Mouse (Mus musculus): Measurements from ENCODE around the gene Babam2.
"Not testable (repeated sequence)": the region's sequence is repeated elsewhere in the genome, so short reads cannot be mapped to it uniquely, and the experiment has no call there.

Babam2 gene

GRCm38 (mm10) chr5:31771921-31772320 is 74.4 kb downstream of the Babam2 start:
- in situ Hi-C loops (cut with MboI; ENCODE audit: low sequenced_read_pairs) = no loop called here

GRCm38 (mm10) chr5:31774976-31775375 is 77.5 kb downstream of the Babam2 start:
- in situ Hi-C loops (cut with MboI; ENCODE audit: low sequenced_read_pairs) = no loop called here

- in situ Hi-C loops (cut with MboI; ENCODE audit: low sequenced_read_pairs) = no loop called here
These were observed 84.1 kb downstream of the Babam2 start for GRCm38 (mm10) chr5:31781624-31782023.

GRCm38 (mm10) chr5:31787201-31787600 is 89.7 kb downstream of the Babam2 start:
- in situ Hi-C loops (cut with MboI; ENCODE audit: low sequenced_read_pairs) = no loop called here

GRCm38 (mm10) chr5:31787622-31788021 is 90.1 kb downstream of the Babam2 start:
- in situ Hi-C loops (cut with MboI; ENCODE audit: low sequenced_read_pairs) = no loop called here

- in situ Hi-C loops (cut with MboI; ENCODE audit: low sequenced_read_pairs) = no loop called here
These were observed 94.9 kb downstream of the Babam2 start for GRCm38 (mm10) chr5:31792338-31792737.

- in situ Hi-C loops (cut with MboI; ENCODE audit: low sequenced_read_pairs) = no loop called here
These were observed 95.4 kb downstream of the Babam2 start for GRCm38 (mm10) chr5:31792863-31793262.

GRCm38 (mm10) chr5:31795414-31795813 is 97.9 kb downstream of the Babam2 start:
- in situ Hi-C loops (cut with MboI; ENCODE audit: low sequenced_read_pairs) = no loop called here

- in situ Hi-C loops (cut with MboI; ENCODE audit: low sequenced_read_pairs) = no loop called here
These were observed 99.5 kb downstream of the Babam2 start for GRCm38 (mm10) chr5:31796979-31797378.

GRCm38 (mm10) chr5:31804211-31804610 is 106.7 kb downstream of the Babam2 start:
- in situ Hi-C loops (cut with MboI; ENCODE audit: low sequenced_read_pairs) = not testable (repeated sequence)

- in situ Hi-C loops (cut with MboI; ENCODE audit: low sequenced_read_pairs) = no loop called here
These were observed 107.3 kb downstream of the Babam2 start for GRCm38 (mm10) chr5:31804751-31805150.

- in situ Hi-C loops (cut with MboI; ENCODE audit: low sequenced_read_pairs) = no loop called here
These were observed 109.8 kb downstream of the Babam2 start for GRCm38 (mm10) chr5:31807312-31807711.

GRCm38 (mm10) chr5:31808271-31808670 is 110.8 kb downstream of the Babam2 start:
- in situ Hi-C loops (cut with MboI; ENCODE audit: low sequenced_read_pairs) = no loop called here

GRCm38 (mm10) chr5:31810796-31811662 is 113.5 kb downstream of the Babam2 start:
- in situ Hi-C loops (cut with MboI; ENCODE audit: low sequenced_read_pairs) = no loop called here

GRCm38 (mm10) chr5:31811663-31812001 is 114.1 kb downstream of the Babam2 start:
- in situ Hi-C loops (cut with MboI; ENCODE audit: low sequenced_read_pairs) = no loop called here

- in situ Hi-C loops (cut with MboI; ENCODE audit: low sequenced_read_pairs) = no loop called here
These were observed 115.7 kb downstream of the Babam2 start for GRCm38 (mm10) chr5:31813156-31813675.

GRCm38 (mm10) chr5:31814068-31814467 is 116.6 kb downstream of the Babam2 start:
- in situ Hi-C loops (cut with MboI; ENCODE audit: low sequenced_read_pairs) = no loop called here

- in situ Hi-C loops (cut with MboI; ENCODE audit: low sequenced_read_pairs) = no loop called here
These were observed 117.6 kb downstream of the Babam2 start for GRCm38 (mm10) chr5:31815129-31815528.

- in situ Hi-C loops (cut with MboI; ENCODE audit: low sequenced_read_pairs) = no loop called here
These were observed 118.6 kb downstream of the Babam2 start for GRCm38 (mm10) chr5:31816082-31816481.

- in situ Hi-C loops (cut with MboI; ENCODE audit: low sequenced_read_pairs) = no loop called here
These were observed 123.3 kb downstream of the Babam2 start for GRCm38 (mm10) chr5:31820801-31821200.

GRCm38 (mm10) chr5:31821204-31821603 is 123.7 kb downstream of the Babam2 start:
- in situ Hi-C loops (cut with MboI; ENCODE audit: low sequenced_read_pairs) = no loop called here

- in situ Hi-C loops (cut with MboI; ENCODE audit: low sequenced_read_pairs) = no loop called here
These were observed 126.2 kb downstream of the Babam2 start for GRCm38 (mm10) chr5:31823673-31824072.

GRCm38 (mm10) chr5:31824126-31824525 is 126.6 kb downstream of the Babam2 start:
- in situ Hi-C loops (cut with MboI; ENCODE audit: low sequenced_read_pairs) = no loop called here
